Mouse (Mus musculus): ENCODE data around the gene Tusc2.

The Tusc2 gene

GRCm38 (mm10) chr9:107611456-107612190, 48.6 kb downstream of the Tusc2 start:
- no peak for DNase-seq (ENCODE audit: low spot score in 2 of 2)

- peak; percentile 94 to 98 for DNase-seq (ENCODE audit: low spot score in 2 of 2)
Measured at GRCm38 (mm10) chr9:107612191-107612944, 49.3 kb downstream of the Tusc2 start.

- DNase-seq (ENCODE audit: low spot score in 2 of 2): no peak
Measured at GRCm38 (mm10) chr9:107612945-107613569, 50.0 kb downstream of the Tusc2 start.

- no peak for DNase-seq (ENCODE audit: low spot score in 2 of 2)
Measured at GRCm38 (mm10) chr9:107615035-107615434, 52.0 kb downstream of the Tusc2 start.
